Mouse (Mus musculus) thymus, postnatal 14 days (tissue): ENCODE results near the gene Tjp2.

Experiments
- DNase-seq: peaks from one replicate; pipeline ENCODE4 v3.0.0; 2021

Tjp2 gene

GRCm38 (mm10) chr19:24176692-24177091 lies 48.1 kb downstream of the Tjp2 start:
- DNase-seq: no peak

- DNase-seq: no peak
Measured at GRCm38 (mm10) chr19:24174896-24175295, 49.9 kb downstream of the Tjp2 start.

GRCm38 (mm10) chr19:24173608-24174523 lies 51.0 kb downstream of the Tjp2 start:
- peak; percentile 73 for DNase-seq

GRCm38 (mm10) chr19:24173020-24173419 lies 51.8 kb downstream of the Tjp2 start:
- DNase-seq: no peak

DNA sequence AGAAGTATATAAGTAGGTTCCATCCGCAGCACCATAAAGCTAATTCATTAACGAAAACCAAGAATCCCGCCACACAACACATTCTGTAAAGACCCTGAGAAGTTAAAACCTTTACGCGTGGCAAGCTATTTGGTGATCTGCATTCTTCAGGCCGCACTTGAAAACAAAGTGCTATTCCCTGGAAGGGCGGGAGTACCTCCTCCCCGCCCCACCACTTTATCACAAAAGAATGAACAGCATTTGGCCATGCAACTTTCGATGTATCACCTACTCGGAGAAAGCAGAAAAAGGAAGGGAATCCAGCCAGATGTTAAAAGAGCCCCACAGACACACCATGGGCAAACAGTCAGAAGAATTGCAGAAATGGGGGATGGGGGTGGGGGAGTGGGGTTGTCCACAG lies 56.3 kb downstream of the Tjp2 start:
- no peak for DNase-seq

- peak; percentile 13 for DNase-seq
Measured at GRCm38 (mm10) chr19:24166516-24167091, 58.2 kb downstream of the Tjp2 start.

DNA sequence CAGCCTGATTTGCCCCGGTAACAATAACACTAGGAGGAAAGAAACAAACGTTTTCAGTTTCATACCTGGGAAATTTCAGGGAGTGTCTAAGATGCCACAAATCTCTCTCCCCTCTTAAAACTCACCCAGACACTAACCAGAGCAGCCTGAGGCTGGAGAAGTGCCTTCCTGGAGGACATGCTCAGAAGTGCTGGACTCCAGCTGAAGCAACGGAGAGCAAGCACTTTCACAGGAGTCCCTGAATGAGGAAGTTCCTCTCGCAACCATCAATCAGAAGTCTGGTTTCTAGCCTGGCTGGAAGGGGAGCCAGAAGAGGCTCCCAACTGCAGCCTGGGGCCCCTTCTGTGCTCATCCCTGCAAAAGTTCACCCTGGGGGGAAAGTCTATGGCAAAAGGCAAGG lies 60.9 kb downstream of the Tjp2 start:
- no peak for DNase-seq

DNA sequence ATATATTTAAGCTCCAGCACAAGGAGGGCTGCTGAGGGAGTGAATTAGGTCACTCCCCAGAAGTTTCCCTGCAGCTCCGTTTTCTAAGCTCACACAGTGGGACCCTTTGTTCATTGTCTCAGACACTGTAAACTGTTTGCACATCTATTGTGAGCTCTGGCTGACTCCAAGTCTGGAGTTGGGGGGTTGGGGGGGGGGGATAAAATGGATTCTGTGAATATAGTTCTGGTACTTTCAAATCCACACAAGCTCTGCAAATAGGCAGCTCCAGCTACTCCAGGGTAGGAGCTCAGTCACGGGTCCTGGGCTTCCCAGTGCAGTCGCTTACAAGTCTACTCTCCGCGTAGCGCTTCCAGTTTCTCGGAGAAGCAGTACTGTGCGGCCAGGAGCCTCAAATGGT lies 64.4 kb downstream of the Tjp2 start:
- no peak for DNase-seq

DNA sequence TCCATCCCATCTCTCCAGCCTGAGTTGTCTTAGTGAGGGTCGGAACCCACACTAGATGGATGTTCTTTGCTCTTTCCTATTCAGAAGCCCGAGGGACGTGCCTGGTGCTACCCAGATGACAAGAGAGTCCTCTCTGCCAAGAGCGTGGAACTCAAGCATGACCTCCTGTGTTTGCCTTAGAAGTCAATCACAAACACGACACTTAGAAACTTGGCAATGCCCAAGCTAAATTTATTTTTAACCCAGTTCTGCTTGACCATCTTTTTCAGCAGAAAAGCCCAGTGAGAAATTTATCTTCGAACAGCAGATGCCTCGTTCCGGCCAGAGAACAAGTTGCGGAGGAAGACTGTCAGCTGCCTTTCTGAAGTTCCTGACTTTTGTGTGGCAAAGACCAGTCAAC lies 65.1 kb downstream of the Tjp2 start:
- DNase-seq: no peak

DNA sequence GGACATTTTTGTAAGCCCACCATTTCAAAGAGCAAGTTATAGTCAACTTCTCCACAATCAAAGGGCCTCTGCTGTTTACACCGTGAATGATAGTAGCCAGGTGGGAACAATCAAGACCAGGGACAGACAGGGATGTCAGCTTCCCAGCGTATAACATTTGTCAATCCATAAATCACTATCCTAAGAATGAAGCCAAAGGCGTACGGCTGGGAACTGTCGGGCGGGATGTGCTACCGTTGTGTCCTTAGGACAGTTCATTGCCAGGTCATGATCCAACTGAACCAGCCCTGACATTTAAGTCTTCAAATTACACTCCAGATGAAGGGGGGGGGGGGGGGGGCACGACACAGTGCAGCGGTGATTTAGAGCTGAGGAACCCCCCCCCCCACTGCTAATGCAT lies 65.5 kb downstream of the Tjp2 start:
- DNase-seq: no peak

- no peak for DNase-seq
Measured at GRCm38 (mm10) chr19:24156067-24156455, 68.8 kb downstream of the Tjp2 start.

- DNase-seq: no peak
Measured at GRCm38 (mm10) chr19:24155395-24156066, 69.3 kb downstream of the Tjp2 start.

DNA sequence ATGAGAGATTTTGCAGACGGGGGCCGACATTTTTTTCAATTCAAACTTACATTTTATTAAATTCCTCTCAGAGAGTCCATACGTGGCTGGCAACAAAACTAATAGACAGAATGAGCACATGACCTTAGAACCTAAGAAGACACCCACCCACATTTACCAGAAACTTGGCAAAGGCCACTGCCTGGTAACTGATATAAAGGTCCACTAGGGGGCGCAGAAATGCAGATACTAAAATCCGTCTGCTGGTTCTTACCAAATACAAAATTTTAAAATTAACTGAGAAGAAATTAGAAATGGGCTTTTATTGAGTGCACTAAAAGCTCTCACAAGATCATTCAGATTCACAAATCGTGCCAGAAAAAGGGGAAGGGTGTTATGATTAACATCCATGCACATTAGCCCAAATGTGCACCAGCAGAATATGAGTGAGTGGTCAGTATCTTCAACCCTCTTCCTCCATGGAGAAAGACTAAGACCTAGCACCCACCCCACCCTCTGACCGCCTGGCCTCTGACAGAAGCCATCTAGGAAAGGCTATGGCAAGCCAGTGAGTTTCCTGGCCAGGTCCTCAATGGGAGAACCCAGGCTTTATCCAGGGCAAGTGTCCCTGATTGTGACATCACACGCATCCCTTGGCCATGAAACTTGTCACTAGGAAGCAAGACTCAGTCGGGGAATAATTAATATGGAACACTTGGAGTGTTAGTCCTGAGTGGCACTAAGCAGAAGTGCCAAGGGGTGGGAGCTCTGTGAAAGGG lies 71.4 kb downstream of the Tjp2 start:
- peak; percentile 28 for DNase-seq

DNA sequence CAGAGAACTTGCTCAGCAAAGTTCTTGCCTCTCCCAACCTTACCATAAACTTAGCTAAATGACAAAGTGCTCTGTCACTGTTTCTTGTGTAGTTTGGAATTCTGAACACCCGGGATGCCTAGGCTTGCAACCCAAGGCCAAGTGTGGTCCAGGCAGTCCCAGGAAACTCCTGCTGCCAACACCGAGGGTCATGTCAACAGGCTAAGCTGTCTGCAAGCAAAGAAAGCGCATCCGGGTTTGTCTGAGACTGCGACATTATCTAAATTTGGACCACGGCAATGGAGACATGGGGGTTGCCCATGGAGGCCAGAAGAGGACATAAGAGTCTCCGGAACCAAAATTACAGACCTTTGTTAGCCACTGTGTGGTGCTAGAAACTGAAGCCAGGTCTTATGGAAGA lies 80.8 kb downstream of the Tjp2 start:
- DNase-seq: no peak

DNA sequence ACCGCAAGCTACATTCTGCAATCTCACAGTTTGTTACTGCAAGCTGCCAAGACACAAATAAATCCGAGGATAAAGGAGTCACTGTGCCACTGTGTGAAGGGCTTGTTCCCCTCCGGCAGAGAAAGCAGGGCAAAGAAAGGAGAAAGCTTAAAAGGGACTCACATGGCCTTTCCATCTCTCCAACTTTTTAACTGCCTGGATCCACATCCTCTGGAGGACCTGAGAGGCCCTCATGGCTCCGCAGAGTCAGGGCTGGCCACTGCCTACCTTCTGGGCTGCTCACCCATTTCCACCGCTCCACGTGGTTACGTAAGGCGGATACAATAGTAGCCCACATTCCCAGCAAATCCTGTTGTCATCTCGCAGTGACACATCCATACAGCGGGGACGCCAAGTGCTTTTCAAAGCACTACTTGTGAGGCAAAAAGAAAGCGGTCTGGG lies 82.2 kb downstream of the Tjp2 start:
- no peak for DNase-seq

- no peak for DNase-seq
Measured at GRCm38 (mm10) chr19:24140298-24140697, 84.5 kb downstream of the Tjp2 start.

GRCm38 (mm10) chr19:24137392-24137791 lies 87.4 kb downstream of the Tjp2 start:
- no peak for DNase-seq

DNA sequence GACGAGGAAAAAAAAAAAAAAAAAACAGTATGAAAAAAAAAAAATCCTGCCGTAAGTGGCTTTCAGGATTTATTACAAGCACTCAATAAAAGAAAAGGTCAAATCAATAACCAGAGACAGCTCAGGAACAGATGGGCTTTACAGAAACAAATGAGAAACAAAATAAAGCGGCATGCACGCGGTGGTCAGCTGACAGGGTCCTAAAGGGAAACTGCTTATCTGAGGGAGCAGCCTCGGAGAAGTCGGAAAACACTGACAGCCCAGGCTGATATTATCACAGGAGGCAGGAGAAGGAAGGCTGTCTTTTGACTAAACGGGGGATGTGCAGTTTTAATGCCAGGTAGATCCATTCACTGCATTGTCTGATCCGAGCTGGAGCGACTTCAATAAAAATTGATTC lies 89.8 kb downstream of the Tjp2 start:
- no peak for DNase-seq

DNA sequence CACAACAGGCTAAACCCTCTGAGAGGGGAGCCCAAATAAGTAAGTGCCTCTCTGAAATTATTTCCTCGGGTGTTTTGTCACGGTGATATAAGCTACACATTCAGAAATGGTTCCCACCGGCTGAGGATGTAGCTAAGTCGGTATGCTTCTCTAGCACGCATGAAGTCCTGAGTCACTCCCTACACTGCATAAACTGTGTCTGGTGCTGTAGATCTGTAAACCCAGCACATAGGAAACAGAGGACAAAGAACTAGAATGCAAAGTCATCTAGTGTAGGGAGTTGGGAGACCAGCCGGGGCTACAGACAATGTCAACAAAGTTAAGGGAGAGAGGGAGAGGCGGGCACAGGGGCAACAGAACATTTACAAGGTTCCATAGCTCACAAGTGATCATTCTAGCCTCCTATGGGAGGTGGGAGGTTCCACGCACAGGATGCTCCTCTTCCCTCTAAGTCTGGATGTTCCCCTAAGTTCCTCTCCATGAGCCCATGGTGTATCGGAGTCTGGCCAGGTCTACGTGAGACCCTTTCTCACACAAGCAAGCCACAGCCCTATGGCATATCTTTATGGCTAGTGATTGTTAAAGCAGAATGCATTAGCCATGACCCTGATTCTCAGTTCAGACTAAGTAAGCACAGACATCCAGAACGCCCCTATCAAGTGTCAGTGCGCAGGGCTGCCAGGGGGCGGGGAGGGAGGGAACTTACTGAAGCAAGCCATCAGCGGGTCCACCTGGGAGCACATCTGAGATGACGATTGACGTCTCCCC lies 90.5 kb downstream of the Tjp2 start:
- no peak for DNase-seq

GRCm38 (mm10) chr19:24123534-24124290 lies 101.1 kb downstream of the Tjp2 start:
- no peak for DNase-seq

GRCm38 (mm10) chr19:24123087-24123486 lies 101.7 kb downstream of the Tjp2 start:
- no peak for DNase-seq

GRCm38 (mm10) chr19:24122647-24123046 lies 102.2 kb downstream of the Tjp2 start:
- DNase-seq: no peak
